Comparison of ENCODE assay signal across 8 mouse cellular contexts in the genomic region with DNA sequence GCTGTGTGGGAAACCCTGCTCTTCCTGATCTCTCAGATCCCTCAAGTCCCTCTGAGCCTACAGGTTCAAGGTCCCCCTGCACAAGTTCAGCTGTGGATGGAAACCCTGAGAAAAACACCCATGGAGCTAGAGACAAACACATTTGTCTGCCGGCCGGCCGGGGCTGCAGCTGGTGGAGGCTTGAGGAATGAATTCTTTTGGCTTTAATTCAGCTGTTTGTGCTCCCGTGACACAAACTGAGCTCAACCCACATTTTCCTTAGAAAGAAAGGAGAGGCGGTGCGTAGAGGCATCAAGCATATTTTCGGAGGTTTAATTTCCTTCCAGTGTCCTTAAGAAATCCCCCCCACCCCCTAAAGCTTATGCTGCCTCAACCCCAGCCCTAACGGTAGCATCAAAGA.
DNase-seq lines count a peak whose midpoint lies in the region; ATAC-seq and TF ChIP-seq lines count a peak whose summit lies in the region.

No protein-coding gene starts in this region.

- H3K27me3 ChIP-seq in midbrain, embryonic 11.5 days (ENCODE audit: control insufficient read depth, insufficient read depth, low read length) = no peaks in the 10 kb centered on the region

- peak overlapping the region; percentile 60 for H3K4me3 ChIP-seq in left cerebral cortex, adult 2 months
- peak overlapping the region; percentile 16 for H3K4me3 ChIP-seq in embryonic fibroblast, embryonic 13.5 days (ENCODE audit: insufficient read depth, low read length)
- H3K4me3 ChIP-seq in midbrain, embryonic 11.5 days (ENCODE audit: low read depth, low read length) = no peak overlapping the region

- peak; percentile 25 to 30 for DNase-seq in left cerebral cortex, adult 2 months (ENCODE audit: extremely low spot score in 1 of 2, low spot score in 2 of 2)
- no peak for DNase-seq in left cerebral cortex, adult 11 months (ENCODE audit: low spot score)
- peak; percentile 72 to 74 for DNase-seq in heart, postnatal 10 days
- DNase-seq in left cerebral cortex, postnatal 25 days (ENCODE audit: low spot score in 2 of 2) = peak; percentile 30 to 67
- DNase-seq in midbrain, embryonic 11.5 days (ENCODE audit: low spot score, missing footprints) = peak; percentile 91
- DNase-seq in yolk sac, embryonic 10.5 days (ENCODE audit: low spot score) = peak; percentile 29
- no peak for DNase-seq in cerebellum, adult 8-10 months

- no peak overlapping the region for H3K9ac ChIP-seq in midbrain, embryonic 11.5 days (ENCODE audit: low read length)

- intact Hi-C loops in left cerebral cortex, adult 2 months (cut with DNase I) = loop anchor here (10.0 kb wide), 1 partner anchor 149 kb away; a partner anchor contains a TSS
- intact Hi-C loops in heart, postnatal 10 days (cut with DNase I) = loop anchor here (10.0 kb wide), 1 partner anchor 149 kb away; a partner anchor contains a TSS
- intact Hi-C loops in left cerebral cortex, postnatal 25 days (cut with DNase I) = loop anchor here (10.0 kb wide), 2 partner anchors 119 to 149 kb away; a partner anchor contains a TSS

- H3K36me3 ChIP-seq in midbrain, embryonic 11.5 days (ENCODE audit: control insufficient read depth, insufficient read depth, low read length) = no peaks in the 10 kb centered on the region

- no peak; the same call in 1 of the 2 replicates for TF ChIP-seq CTCF in left cerebral cortex, adult 2 months (IDR thresholded peaks at IDR 0.05)
- TF ChIP-seq CTCF in embryonic fibroblast, embryonic 13.5 days (IDR thresholded peaks at IDR 0.05; ENCODE audit: borderline replicate concordance, insufficient read depth, low read length) = no peak

- H3K9me3 ChIP-seq in midbrain, embryonic 11.5 days (ENCODE audit: control insufficient read depth, low read length) = no peaks in the 10 kb centered on the region

- H3K4me2 ChIP-seq in midbrain, embryonic 11.5 days = no peak overlapping the region

- H3K27ac ChIP-seq in left cerebral cortex, adult 2 months = peak overlapping the region; percentile 99
- H3K27ac ChIP-seq in embryonic fibroblast, embryonic 13.5 days (ENCODE audit: insufficient read depth, low read length) = peak overlapping the region; percentile 99
- H3K27ac ChIP-seq in midbrain, embryonic 11.5 days (ENCODE audit: low read depth, low read length) = no peak overlapping the region

- H3K4me1 ChIP-seq in embryonic fibroblast, embryonic 13.5 days (ENCODE audit: control insufficient read depth, insufficient read depth, low read length) = peaks cover 15% of the 10 kb centered on the region
- H3K4me1 ChIP-seq in midbrain, embryonic 11.5 days (ENCODE audit: control insufficient read depth, insufficient read depth, low read length) = 0 out of 2 replicates have a peak, but pooled peaks cover 2% of the 10 kb centered on the region

- ATAC-seq in midbrain, embryonic 11.5 days (ENCODE audit: low FRiP score) = no peak

- peak; percentile 47 for TF ChIP-seq POLR2A in embryonic fibroblast, embryonic 13.5 days (IDR thresholded peaks at IDR 0.05; ENCODE audit: low read depth, low read length)

- WGBS in midbrain, embryonic 11.5 days = 6% methylated on average over 8 of the region's 8 CpGs

Comparison
In these comparisons a context has a peak if more than half of its experiments do, and no peak if none do; other contexts are left out.
1. DNase-seq: peak in left cerebral cortex, adult 2 months (2 of 2), heart, postnatal 10 days (2 of 2), left cerebral cortex, postnatal 25 days (2 of 2), midbrain, embryonic 11.5 days (single experiment) and yolk sac, embryonic 10.5 days (single experiment); none in left cerebral cortex, adult 11 months (single experiment) and cerebellum, adult 8-10 months (single experiment).